Mouse (Mus musculus) small intestine, adult 2 months (tissue): ENCODE data around the gene Mcoln3.

ENCODE experiments used
- CTCF ChIP-seq: fragments of 200-500 bp; IDR thresholded peaks from 2 replicates; pipeline ENCODE4 v1.5.1; 2012; ENCODE audit warnings: low read depth, mild to moderate bottlenecking, control low read depth, inconsistent platforms, low read length, moderate library complexity, mixed read lengths; ENCODE audit not compliant: insufficient replicate concordance, insufficient read length; ENCODE audit errors: extremely low read depth
- POLR2A ChIP-seq: fragments of 200-500 bp; IDR thresholded peaks from 2 replicates; pipeline ENCODE4 v1.6.1; 2012; ENCODE audit warnings: low read depth, mild to moderate bottlenecking, control low read depth, inconsistent platforms, low read length, moderate library complexity

DNA sequence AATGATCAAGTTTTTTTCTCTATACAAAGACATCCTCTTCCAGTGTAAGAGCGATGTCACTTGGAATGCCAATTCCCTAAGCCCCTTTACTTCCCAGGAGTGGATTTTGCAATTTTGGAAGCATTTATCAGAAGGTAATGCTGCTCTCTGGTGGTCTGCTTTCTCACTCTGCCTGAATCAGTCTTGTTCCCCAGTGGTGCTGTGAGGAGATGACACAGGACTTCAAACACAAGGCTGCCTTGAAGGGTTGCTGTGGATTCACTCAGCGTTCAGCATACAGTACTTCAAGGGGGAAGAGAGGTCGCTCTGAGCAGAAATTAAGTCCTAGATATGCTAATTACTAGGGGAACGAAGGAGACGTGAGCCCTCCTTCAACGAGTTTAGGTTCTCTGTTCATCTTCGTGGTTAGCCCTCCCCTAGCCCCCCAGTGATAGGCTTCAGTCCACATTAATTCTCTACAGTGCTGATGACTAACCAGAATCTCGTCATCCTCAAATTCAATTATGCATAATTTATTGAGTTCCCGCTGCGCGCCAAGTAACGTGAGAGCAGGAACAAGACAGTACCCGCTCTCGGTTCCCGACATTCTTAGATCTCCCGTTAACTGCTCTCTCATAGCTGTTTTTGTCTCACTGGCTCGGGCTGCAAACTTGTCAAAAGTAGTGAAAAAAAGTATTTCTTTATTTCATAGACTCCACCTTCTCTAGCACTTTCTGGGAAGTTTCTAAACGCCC lies 10.0 kb upstream of the Mcoln3 start:
- TF ChIP-seq POLR2A (no peak), CTCF (no peak)
